Mouse (Mus musculus): ENCODE data around the gene Abcg4. TPM values are rescaled to one million over a fixed set of nuclear protein-coding genes. Genes with fewer than 3 reads are reported as not detected.

The Abcg4 gene
- polyA plus RNA-seq, 1 experiment from 2014 or later: 3.3 TPM

GRCm38 (mm10) chr9:44256213-44256612, 32.2 kb downstream of the Abcg4 start:
- H3K4me3 ChIP-seq (ENCODE audit: low read depth, low read length): no peak overlapping the region
- no peak overlapping the region for H3K9ac ChIP-seq (ENCODE audit: low read depth, low read length)
- H3K4me1 ChIP-seq (ENCODE audit: control insufficient read depth, insufficient read depth, low read length): peaks cover 4% of the 10 kb centered on the region; the same call in 1 of the 2 replicates
- H3K9me3 ChIP-seq (replicated peaks; ENCODE audit: control insufficient read depth, low read length): no peaks in the 10 kb centered on the region
- no peak overlapping the region for H3K27ac ChIP-seq (ENCODE audit: low read depth, low read length)
- no peak overlapping the region for H3K4me2 ChIP-seq
- 0 out of 2 replicates have a peak, but pooled peaks cover 2% of the 10 kb centered on the region for H3K27me3 ChIP-seq (ENCODE audit: control insufficient read depth, insufficient read depth, low read length)
- 81% methylated on average over 8 of the region's 8 CpGs for WGBS (ENCODE audit: insufficient replicate concordance)
- peak; percentile 57; the same call in 1 of the 2 replicates for ATAC-seq (replicated peaks; ENCODE audit: insufficient number of reproducible peaks, low FRiP score, low TSS enrichment)
- no peaks in the 10 kb centered on the region for H3K36me3 ChIP-seq (ENCODE audit: control insufficient read depth, insufficient read depth, low read length)

GRCm38 (mm10) chr9:44255136-44255521, 33.3 kb downstream of the Abcg4 start:
- no peak for ATAC-seq (replicated peaks; ENCODE audit: insufficient number of reproducible peaks, low FRiP score, low TSS enrichment)
- no peaks in the 10 kb centered on the region for H3K9me3 ChIP-seq (replicated peaks; ENCODE audit: control insufficient read depth, low read length)
- H3K4me2 ChIP-seq: no peak overlapping the region
- H3K4me1 ChIP-seq (ENCODE audit: control insufficient read depth, insufficient read depth, low read length): peaks cover 4% of the 10 kb centered on the region; the same call in 1 of the 2 replicates
- H3K27me3 ChIP-seq (ENCODE audit: control insufficient read depth, insufficient read depth, low read length): 0 out of 2 replicates have a peak, but pooled peaks cover 4% of the 10 kb centered on the region
- no peaks in the 10 kb centered on the region for H3K36me3 ChIP-seq (ENCODE audit: control insufficient read depth, insufficient read depth, low read length)
- 57% methylated on average over 6 of the region's 6 CpGs for WGBS (ENCODE audit: insufficient replicate concordance)
- no peak overlapping the region for H3K4me3 ChIP-seq (ENCODE audit: low read depth, low read length)
- no peak overlapping the region for H3K27ac ChIP-seq (ENCODE audit: low read depth, low read length)
- H3K9ac ChIP-seq (ENCODE audit: low read depth, low read length): no peak overlapping the region

DNA sequence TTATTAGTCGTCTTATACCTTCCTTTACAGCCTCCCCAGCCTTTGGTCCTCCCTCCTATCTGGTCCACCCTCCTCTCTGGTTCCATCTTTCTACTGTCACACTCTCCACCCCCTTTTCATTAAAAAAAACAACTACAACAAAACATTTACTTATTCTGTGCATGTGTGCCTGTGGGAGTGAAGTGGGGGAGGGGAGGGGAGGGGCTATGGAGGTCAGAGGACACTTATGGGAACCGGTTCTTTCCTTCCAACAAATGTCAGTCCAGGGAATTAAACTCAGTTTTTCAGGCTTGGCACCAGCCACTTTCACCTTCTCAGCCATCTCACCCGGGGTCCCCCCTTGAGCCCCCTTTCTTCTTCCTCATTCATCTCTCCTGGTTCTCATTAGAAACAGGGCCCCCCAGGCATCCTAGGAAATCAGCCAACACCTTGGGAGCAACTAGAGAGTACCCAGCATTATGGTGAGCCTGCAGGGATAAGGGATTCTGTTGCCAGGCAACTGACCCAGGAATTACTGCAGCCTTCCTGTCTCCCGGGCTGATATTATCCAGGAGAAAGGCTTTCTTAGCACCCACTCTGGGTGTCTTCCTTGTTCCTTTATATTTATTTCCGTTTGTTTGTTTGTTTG, 33.8 kb downstream of the Abcg4 start:
- ATAC-seq (replicated peaks; ENCODE audit: insufficient number of reproducible peaks, low FRiP score, low TSS enrichment): no peak
- Histone ChIP-seq H3K9ac (ENCODE audit: low read depth, low read length) (no peak overlapping the region), H3K9me3 (replicated peaks; ENCODE audit: control insufficient read depth, low read length) (no peaks in the 10 kb centered on the region), H3K4me2 (no peak overlapping the region), H3K27me3 (ENCODE audit: control insufficient read depth, insufficient read depth, low read length) (0 out of 2 replicates have a peak, but pooled peaks cover 4% of the 10 kb centered on the region), H3K4me1 (ENCODE audit: control insufficient read depth, insufficient read depth, low read length) (peaks cover 6% of the 10 kb centered on the region; the same call in 1 of the 2 replicates), H3K4me3 (ENCODE audit: low read depth, low read length) (no peak overlapping the region), H3K36me3 (ENCODE audit: control insufficient read depth, insufficient read depth, low read length) (no peaks in the 10 kb centered on the region), H3K27ac (ENCODE audit: low read depth, low read length) (no peak overlapping the region)
- WGBS (ENCODE audit: insufficient replicate concordance): 10% methylated on average over 5 of the region's 5 CpGs

GRCm38 (mm10) chr9:44253441-44253840, 35.0 kb downstream of the Abcg4 start:
- no peak overlapping the region for H3K27ac ChIP-seq (ENCODE audit: low read depth, low read length)
- no peak overlapping the region for H3K4me3 ChIP-seq (ENCODE audit: low read depth, low read length)
- H3K4me2 ChIP-seq: no peak overlapping the region
- no peak overlapping the region for H3K9ac ChIP-seq (ENCODE audit: low read depth, low read length)
- ATAC-seq (replicated peaks; ENCODE audit: insufficient number of reproducible peaks, low FRiP score, low TSS enrichment): no peak
- no peaks in the 10 kb centered on the region for H3K9me3 ChIP-seq (replicated peaks; ENCODE audit: control insufficient read depth, low read length)
- H3K27me3 ChIP-seq (ENCODE audit: control insufficient read depth, insufficient read depth, low read length): peaks cover 8% of the 10 kb centered on the region; the same call in 1 of the 2 replicates
- 81% methylated on average over 6 of the region's 6 CpGs for WGBS (ENCODE audit: insufficient replicate concordance)
- no peaks in the 10 kb centered on the region for H3K36me3 ChIP-seq (ENCODE audit: control insufficient read depth, insufficient read depth, low read length)
- peaks cover 6% of the 10 kb centered on the region; the same call in 1 of the 2 replicates for H3K4me1 ChIP-seq (ENCODE audit: control insufficient read depth, insufficient read depth, low read length)

GRCm38 (mm10) chr9:44251314-44251713, 37.1 kb downstream of the Abcg4 start, which contains the start of gene Pdzd3:
Gene Pdzd3 (minus strand): TSS chr9:44251471.
- no peak within 1 kb of the TSS for H3K27ac ChIP-seq (ENCODE audit: low read depth, low read length)
- H3K4me3 ChIP-seq (ENCODE audit: low read depth, low read length): no peak within 1 kb of the TSS
- H3K4me1 ChIP-seq (ENCODE audit: control insufficient read depth, insufficient read depth, low read length): peaks cover 6% of the 10 kb centered on the region; the same call in 1 of the 2 replicates
- ATAC-seq (replicated peaks; ENCODE audit: insufficient number of reproducible peaks, low FRiP score, low TSS enrichment): no peak
- no peak within 1 kb of the TSS for H3K9ac ChIP-seq (ENCODE audit: low read depth, low read length)
- no peak within 1 kb of the TSS for H3K4me2 ChIP-seq
- H3K9me3 ChIP-seq (replicated peaks; ENCODE audit: control insufficient read depth, low read length): no peaks in the 10 kb centered on the region
- peaks cover 8% of the 10 kb centered on the region; the same call in 1 of the 2 replicates for H3K27me3 ChIP-seq (ENCODE audit: control insufficient read depth, insufficient read depth, low read length)
- 73% methylated on average over 10 of the region's 10 CpGs for WGBS (ENCODE audit: insufficient replicate concordance)
- H3K36me3 ChIP-seq (ENCODE audit: control insufficient read depth, insufficient read depth, low read length): no peaks in the 10 kb centered on the region

DNA sequence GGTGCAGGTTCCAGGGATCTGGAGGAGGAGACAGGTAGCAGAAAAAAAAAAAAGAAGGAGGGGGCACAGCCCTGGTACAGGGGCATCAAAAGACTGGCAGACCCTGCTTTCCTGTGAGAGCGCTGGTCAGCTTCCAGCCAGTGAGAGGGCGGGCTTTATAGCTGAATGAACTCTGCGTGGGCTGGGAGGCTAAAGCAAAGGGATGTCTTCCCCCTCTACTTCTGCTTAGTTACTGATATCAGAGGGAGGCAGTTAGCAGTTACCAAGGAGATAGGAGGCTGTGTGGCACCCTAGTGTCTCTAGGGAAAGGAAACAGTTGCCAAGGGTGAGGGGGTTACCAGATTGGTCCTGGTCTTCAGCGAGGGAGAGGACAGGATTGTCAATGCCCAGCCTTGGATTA, 38.0 kb downstream of the Abcg4 start:
- Histone ChIP-seq H3K36me3 (ENCODE audit: control insufficient read depth, insufficient read depth, low read length) (no peaks in the 10 kb centered on the region), H3K27me3 (ENCODE audit: control insufficient read depth, insufficient read depth, low read length) (peaks cover 8% of the 10 kb centered on the region; the same call in 1 of the 2 replicates), H3K4me3 (ENCODE audit: low read depth, low read length) (no peak overlapping the region), H3K27ac (ENCODE audit: low read depth, low read length) (no peak overlapping the region), H3K9me3 (replicated peaks; ENCODE audit: control insufficient read depth, low read length) (no peaks in the 10 kb centered on the region), H3K4me1 (ENCODE audit: control insufficient read depth, insufficient read depth, low read length) (peaks cover 6% of the 10 kb centered on the region; the same call in 1 of the 2 replicates), H3K9ac (ENCODE audit: low read depth, low read length) (no peak overlapping the region), H3K4me2 (no peak overlapping the region)
- 40% methylated on average over 4 of the region's 4 CpGs for WGBS (ENCODE audit: insufficient replicate concordance)
- no peak for ATAC-seq (replicated peaks; ENCODE audit: insufficient number of reproducible peaks, low FRiP score, low TSS enrichment)

DNA sequence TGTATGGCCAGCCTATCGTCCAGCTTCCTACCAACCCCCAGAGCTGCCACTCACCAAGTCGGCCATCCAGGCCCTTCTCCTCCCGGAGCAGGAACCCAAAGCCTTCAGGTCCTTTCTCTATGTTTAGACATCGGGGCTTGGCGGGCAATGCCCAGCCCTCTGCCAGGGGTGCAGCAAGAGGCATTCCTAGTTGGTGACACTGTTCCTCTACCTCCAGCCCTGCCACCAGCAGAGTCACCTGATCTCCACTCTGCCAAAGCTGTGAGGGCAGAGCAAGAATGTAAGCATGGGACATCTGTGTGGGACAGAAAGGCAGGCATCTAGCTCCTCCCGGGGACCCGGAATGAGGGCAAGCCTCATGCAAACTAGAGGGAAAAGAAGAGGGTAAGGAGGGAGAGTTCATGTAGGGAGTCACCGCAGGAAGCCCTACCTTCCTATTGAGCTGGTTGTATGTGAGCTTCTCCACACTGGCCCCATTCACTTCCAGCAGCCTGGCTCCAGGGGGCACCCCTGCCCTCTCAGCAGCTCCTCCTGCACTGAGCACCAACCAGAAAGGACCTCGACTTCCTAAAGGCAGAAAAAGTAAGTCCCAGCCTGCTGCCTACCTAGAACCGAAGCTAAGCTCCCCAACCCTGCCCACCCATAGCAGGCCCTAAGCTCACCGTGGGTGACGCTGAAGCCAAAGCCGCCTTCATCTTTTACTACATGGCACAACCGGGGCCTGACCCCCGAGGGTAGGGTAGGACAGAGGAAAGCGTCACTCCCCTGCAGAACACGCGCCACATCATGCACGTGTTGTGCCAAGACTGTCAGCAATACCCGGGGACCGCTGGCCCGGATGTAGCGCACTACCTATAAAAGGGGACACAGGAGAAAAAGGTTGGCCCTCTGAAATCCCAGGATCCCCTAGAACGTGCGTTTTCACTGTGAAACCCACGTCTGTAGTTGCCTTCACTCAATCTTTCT, 39.0 kb downstream of the Abcg4 start:
- no peaks in the 10 kb centered on the region for H3K9me3 ChIP-seq (replicated peaks; ENCODE audit: control insufficient read depth, low read length)
- no peak overlapping the region for H3K27ac ChIP-seq (ENCODE audit: low read depth, low read length)
- no peaks in the 10 kb centered on the region for H3K36me3 ChIP-seq (ENCODE audit: control insufficient read depth, insufficient read depth, low read length)
- WGBS (ENCODE audit: insufficient replicate concordance): 35% methylated on average over 26 of the region's 26 CpGs
- no peak overlapping the region for H3K4me3 ChIP-seq (ENCODE audit: low read depth, low read length)
- H3K4me2 ChIP-seq: peak overlapping the region; percentile 45
- peaks cover 8% of the 10 kb centered on the region; the same call in 1 of the 2 replicates for H3K27me3 ChIP-seq (ENCODE audit: control insufficient read depth, insufficient read depth, low read length)
- H3K4me1 ChIP-seq (ENCODE audit: control insufficient read depth, insufficient read depth, low read length): peaks cover 2% of the 10 kb centered on the region; the same call in 1 of the 2 replicates
- H3K9ac ChIP-seq (ENCODE audit: low read depth, low read length): no peak overlapping the region
- peak; percentile 63; the same call in 1 of the 2 replicates for ATAC-seq (replicated peaks; ENCODE audit: insufficient number of reproducible peaks, low FRiP score, low TSS enrichment)

- WGBS (ENCODE audit: insufficient replicate concordance): 73% methylated on average over 6 of the region's 6 CpGs
- no peak overlapping the region for H3K4me2 ChIP-seq
Measured at GRCm38 (mm10) chr9:44247907-44248306, 40.5 kb downstream of the Abcg4 start.

More at GRCm38 (mm10) chr9:44247907-44248306, 40.5 kb downstream of the Abcg4 start:
- no peaks in the 10 kb centered on the region for H3K9me3 ChIP-seq (replicated peaks; ENCODE audit: control insufficient read depth, low read length)
- no peak overlapping the region for H3K4me3 ChIP-seq (ENCODE audit: low read depth, low read length)
- H3K36me3 ChIP-seq (ENCODE audit: control insufficient read depth, insufficient read depth, low read length): no peaks in the 10 kb centered on the region
- peaks cover 6% of the 10 kb centered on the region; the same call in 1 of the 2 replicates for H3K27me3 ChIP-seq (ENCODE audit: control insufficient read depth, insufficient read depth, low read length)
- H3K4me1 ChIP-seq (ENCODE audit: control insufficient read depth, insufficient read depth, low read length): peaks cover 2% of the 10 kb centered on the region; the same call in 1 of the 2 replicates
- H3K9ac ChIP-seq (ENCODE audit: low read depth, low read length): no peak overlapping the region
- H3K27ac ChIP-seq (ENCODE audit: low read depth, low read length): no peak overlapping the region
- ATAC-seq (replicated peaks; ENCODE audit: insufficient number of reproducible peaks, low FRiP score, low TSS enrichment): no peak
